Mouse (Mus musculus) heart, postnatal 25 days (tissue): ENCODE measurements around the gene Nphp1. TPM values are rescaled to one million over a fixed set of nuclear protein-coding genes. Genes with fewer than 3 reads are reported as not detected.

Source experiments
- DNase-seq: peaks from one replicate; pipeline ENCODE4 v3.0.0; 2022; ENCODE audit warnings: low spot score
- intact Hi-C: fragments of 180-260 bp; cut with DNase I; formaldehyde crosslinking; loops from one replicate; pipeline ENCODE4 v1.15.1; 2025
- total RNA-seq, 2 experiments: library from RNA; stranded (reverse); gene quantifications; 2 replicates each; pipeline ENCODE4 v1.2.3; 2021

Gene Nphp1
- total RNA-seq, result 1 to 10 TPM; 6.6 to 8.6 TPM

DNA sequence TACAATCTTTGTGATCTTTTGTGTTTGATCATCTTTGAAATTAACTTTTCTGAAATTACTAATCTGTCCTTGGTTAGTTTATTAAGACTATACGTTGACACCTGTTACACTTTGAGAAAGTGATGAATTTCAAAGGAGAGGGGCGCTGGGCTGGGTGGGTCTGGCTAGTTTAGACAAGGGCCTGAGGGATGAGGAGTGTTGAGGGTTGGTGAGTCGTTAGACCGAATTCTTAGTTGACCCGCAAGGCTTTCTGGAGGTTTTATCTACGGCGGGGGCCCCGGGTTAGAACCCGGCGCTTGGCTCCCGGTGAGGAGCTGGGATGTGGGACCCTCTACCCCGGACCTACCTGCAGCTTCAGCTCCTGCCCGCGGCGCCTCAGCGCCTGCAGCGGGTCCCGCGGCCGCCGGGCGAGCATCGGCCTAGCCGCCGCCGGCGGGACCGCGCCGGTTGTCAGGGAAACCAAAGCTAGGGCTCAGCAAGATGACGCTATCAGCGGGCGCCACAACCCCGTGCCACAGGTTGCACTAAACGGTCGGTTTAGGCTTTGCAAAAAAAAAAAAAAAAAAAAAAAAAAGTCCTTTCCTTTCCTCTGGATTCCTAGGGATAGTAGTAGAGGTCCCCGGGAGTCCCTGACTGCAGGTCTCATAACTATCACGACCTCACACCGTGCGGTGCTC is at the start of gene Nphp1:
Nphp1 (minus strand) TSS at position 458 of the 677 bp plus-strand sequence.
- intact Hi-C loops, result no loop called here
- DNase-seq, result peak; percentile 66

DNA sequence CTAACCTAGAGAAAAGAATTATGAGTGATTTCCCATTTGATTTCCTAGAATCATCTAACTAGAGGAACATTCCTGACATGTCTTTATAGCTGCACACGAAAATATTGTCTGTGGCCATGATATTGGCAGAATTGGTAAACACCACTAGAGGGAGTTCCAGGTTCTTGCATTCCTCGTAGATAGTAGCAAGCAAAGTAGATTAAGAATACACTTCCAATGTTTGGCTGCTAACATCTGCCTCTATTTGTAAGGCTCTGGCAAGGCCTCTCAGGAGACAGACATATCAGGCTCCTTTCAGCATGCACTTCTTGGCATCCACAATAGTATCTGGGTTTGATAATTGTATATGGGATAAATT is 44.1 kb upstream of the Nphp1 start:
- no peak for DNase-seq
- intact Hi-C loops, result loop anchor here (10.0 kb wide), 1 partner anchor 228 kb away; no protein-coding TSS in a partner anchor

DNA sequence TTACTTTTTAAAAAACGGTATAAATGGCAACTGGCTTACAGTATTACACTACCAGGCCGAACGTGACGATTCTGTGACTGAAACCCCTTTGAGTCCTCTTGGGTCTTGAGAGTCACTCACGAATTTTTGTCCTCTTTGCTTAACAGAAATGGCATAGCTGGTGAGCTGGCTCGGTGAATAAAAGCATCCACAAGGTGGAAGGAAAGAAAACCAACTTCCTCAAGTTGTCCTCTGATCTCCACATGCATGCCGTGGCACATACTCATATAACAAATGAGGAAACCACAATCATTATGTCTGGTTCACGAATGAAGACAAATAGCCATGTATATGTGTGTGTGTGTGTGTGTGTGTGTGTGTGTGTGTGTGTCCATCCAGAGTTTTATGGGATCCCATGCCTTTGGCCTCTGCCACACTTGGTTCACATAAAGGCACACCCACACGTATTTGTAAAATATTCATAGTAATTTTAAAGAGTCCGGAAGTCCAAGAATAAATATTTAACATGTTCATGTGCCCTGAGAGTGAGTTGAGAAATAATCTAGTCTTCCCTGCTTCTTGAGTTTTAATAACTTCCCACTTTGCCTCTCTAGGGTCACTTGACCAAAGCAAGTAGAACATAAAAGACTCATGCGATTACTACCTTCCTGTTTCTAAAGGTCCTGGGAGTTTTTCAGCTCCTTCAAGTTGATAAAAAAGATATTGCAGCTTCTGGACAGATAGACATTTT is 43.6 kb upstream of the Nphp1 start:
- intact Hi-C loops, result loop anchor here (10.0 kb wide), 1 partner anchor 227 kb away; no protein-coding TSS in a partner anchor
- DNase-seq, result no peak

DNA sequence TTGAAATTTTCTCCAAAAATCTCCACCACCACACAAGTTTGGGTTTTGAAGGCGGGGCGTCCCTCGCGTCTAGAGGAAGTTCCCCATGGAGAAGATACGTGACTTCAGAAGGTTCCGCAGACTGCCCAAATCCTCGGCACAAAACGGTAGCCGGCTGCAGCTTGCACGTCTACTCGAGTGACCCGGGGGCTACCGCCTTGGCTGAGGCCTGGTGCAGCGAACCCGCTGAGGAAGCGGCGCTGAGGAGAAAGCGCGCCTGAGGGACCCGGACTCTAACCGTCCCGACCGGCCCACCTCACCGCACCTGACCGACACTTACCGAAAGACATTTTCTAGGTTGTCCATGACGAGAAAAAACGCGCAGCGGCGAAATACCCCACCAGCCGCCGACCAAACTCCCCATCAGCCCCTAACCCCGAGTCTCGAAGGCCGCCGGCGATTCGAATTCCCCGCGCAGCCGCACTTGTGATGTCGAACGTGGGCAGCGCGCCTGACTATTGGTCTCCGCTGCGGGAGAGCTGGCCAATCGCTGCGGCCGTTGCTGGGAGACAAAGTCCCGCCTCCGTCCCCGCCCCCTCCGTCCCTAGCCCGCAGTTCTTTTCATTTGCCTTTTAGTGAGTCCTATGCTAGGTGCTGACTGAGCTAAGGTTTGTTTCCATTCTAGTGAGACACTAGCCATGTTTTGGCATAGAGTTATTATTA is 42.9 kb upstream of the Nphp1 start, which contains the start of gene Bub1:
Bub1 (minus strand) TSS at position 465 of the 702 bp plus-strand sequence.
- peak; percentile 79 for DNase-seq
- intact Hi-C loops, result loop anchor here (10.0 kb wide), 1 partner anchor 227 kb away; no protein-coding TSS in a partner anchor

DNA sequence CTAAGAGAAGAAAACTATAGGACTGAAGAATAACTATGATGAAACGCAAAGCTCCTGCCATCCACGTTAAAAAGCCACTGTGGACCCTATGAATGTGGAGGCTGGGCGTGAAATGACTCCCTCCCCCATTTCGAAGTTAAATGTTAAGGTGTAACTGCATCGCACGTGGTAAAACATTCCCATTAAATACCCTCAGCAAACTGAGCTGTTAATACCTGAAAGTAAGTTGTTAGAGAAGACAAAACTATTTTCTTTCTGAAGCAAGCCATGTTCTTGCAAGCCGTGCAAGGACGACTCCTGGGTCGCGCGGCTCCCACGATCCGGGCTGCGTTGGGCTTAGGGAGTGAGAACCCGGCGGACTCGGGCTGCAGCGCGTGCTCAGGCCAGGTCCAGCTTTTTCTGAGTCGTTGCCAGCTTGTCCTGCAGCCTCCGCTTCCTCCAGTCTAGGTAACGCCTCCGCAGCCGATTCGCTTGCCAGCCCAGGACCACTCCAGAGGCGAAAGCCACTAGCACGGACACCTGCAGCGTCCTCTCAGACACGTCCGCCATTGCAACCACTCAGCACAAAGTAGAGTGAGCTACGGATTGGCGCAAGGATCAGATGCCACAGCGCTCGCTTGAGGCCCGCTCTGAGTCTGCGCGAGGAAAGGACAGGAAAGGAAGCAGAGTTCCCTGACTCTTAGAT is 3.4 kb upstream of the Nphp1 start, which contains the start of gene Mtln:
Mtln (minus strand) TSS at position 570 of the 685 bp plus-strand sequence.
- DNase-seq, result peak; percentile 72
- intact Hi-C loops, result no loop called here

DNA sequence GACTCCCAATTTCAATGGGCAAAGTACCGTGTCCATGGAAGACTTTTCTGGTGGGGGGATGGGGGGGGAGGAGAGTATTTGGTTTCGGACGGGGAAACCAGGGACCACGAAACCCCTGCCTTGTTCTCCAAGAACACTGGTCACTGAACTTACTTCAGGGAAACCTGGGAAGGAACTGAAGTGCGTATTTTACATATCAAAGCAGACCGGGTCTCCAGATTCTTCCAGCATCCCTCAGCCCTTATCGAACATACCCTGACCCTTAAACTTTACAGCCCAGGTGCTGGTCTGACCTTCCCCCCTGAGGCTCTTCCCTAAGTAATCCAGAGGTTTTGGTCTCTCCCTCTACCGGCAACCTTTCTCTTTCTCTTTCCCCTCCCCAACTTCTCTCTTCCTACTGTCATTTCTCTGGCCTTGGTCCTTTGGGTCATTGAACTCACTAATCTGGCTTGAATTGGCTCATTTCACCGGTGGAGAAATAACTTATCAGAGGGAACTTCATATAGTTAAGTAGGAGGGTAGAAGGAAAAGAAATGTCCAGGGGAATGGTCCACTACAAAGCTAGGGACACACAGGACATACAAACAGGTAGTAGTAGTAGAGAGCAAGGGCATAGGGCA is 1.1 kb upstream of the Nphp1 start:
- intact Hi-C loops, result no loop called here

DNA sequence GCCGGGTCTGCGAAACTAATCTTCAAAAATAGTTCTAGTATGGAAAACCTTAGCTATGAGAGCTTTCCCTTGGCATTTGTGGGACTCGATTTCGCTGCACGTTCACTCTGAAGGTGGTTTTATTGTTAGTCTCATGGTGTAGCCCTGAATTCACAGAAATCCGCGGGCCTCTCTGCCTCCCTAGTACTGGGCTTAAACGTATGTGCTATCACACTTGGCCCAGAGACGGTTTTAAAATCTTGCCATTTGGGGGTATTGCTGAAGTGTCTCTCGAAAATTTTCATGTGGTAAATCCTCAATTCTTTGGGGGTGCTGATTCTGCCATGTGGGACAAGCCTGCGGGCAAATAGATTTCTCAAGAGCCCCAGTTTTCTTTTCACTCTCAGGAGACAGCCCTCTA is 441 bp upstream of the Nphp1 start:
- intact Hi-C loops, result no loop called here
- no peak for DNase-seq

More for the DNA sequence above, 1.1 kb upstream of the Nphp1 start:
- DNase-seq, result no peak

DNA sequence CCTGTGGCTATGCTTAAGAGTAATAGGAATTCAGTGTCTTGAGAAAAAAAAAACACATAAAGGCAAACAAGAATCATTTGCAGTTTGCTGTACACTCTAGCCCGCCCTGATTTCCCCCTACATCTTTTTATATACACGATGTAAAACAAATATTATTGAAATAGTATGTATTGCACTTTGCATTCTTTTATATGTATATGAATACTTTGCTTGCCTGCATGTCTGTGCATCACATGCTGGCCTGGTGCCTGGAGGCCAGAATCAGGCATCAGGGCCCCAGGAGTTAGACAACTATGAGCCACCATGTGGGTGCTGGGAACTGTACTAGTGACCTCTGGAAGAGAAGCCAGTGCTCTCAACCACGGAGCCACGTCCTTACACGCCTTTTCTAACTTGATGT is 1.5 kb downstream of the Nphp1 start:
- DNase-seq, result no peak
- intact Hi-C loops, result no loop called here

DNA sequence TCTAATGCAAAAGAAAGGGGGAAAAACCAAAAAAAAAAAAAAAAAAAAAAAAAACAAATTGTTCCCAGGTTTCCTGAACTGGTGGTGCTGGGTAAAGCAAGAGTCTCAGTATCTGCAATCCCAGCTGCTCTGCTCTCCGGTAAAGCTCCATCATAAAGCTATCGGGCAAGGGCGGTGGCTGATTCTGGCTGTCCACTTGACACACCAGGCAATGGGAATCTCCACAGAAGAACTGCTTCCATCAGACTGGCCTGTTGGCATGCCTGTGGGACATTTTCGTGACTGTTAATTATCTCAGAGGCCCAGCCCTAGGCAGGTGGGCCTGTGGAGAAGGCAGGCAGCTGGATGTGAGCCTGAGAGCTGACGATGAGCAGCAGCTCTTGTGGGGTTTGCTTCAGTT is 10.2 kb downstream of the Nphp1 start:
- intact Hi-C loops, result no loop called here
- no peak for DNase-seq

DNA sequence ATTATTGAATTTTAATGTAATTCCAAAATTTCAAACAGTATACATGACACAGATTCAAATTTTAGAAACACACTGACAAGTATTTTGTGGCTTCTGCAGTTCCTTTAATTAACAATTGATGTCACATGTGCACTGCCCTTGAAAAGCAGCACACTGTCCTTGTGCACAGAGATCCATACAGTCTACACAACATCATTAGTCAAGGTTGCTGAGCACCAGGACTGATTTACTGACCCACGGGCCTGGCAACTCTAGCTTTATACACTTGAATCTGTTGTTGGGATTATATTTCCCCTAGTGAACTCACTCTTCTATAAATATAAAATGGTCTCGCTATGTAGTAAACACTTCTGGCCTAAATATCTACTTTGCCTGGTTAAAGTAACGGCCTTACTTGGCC is 13.7 kb downstream of the Nphp1 start:
- intact Hi-C loops, result no loop called here
- no peak for DNase-seq

DNA sequence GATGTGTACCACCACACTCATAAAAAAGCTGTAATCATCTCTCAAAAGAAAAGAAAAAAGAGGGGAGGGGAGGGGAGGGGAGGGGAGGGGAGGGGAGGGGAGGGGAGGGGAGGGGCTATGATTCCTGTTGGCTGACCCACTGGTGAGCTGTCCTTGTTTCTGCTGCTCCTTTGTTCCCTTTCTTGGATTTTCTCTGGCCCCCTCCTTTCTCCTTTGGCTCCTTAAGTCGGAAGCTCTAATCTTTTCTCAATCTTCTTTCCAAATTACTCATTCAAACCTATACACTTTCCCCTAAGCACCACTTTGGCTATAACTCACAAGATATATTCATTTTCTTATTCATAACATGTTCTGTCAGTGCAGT is 14.1 kb downstream of the Nphp1 start:
- no peak for DNase-seq
- intact Hi-C loops, result no loop called here

DNA sequence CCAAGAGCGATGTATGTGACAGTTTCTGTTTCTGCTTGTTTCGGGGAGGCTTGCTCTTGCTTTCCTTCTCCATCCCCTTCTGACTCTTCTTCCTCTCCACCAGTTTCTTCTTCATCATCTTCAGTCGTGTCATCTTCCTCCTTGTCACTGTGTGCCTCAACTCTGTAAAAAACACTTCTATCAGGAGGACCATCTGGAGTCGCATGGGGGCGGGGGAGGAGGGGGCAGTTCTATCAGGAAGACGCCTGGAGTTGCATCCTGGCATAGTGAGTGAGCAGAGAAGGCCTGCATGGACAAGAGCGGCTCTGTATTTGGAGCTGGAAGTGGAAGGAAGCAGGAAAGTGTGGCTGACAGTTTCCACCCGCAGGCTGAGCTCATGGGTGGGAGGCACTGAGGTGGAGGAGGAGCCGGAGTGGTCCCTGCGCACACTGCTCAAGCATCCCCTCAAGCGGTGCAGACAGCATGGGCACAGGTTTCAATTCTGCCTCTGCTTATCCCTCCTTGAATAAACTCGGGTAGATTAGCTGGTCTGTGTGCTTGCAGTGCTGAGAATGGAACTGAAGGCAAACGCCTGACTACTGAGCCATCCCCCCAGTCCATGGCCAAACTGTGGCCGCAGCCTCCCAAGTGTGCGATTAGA is 14.6 kb downstream of the Nphp1 start:
- intact Hi-C loops, result no loop called here
- DNase-seq, result no peak

DNA sequence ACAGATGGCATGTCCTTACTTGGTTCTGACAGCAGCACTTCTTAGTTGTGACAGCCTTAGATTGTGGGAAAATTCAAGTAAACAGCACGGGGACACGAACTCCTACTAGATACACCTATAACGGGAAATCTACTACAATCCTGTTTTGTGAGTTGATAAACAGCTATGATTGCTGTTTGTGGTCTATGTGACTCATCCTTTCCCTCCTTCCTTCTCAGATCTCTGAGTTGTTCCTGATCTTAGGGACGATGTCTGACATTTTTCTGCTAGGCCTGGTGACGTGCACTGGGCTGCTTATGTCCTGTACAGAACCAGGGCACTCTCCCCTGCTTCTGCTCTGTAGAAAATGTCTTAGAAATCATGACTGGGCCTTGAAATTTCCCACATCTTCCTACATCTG is 27.1 kb downstream of the Nphp1 start:
- no peak for DNase-seq
- intact Hi-C loops, result no loop called here

DNA sequence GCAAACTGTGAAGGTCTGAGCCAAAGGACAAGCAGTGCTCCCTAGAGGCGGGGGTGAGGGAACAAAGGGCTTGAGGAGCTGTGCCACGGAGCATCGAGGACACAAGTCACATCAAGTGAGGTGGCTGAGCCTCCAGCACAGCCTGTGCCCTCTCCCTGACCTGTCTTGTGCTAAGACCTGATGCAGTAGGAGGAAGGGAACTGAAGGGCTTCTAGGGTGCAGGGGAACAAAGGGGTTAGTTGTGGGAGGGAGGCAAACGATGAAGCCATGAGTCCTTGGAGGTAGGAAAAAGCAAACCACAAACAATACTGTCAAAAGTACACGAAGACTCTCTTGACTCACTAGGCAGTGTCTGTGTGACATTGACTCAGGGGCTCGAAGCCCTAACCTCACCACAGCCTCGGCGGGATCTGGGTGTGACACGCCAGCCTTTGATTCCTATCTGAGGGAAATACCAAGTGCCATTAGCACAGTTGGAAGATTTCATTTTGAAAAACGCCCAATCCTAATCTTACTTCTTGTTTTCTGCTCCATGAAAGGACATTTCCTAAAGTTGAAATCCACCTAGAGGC is 28.2 kb downstream of the Nphp1 start:
- intact Hi-C loops, result no loop called here

DNA sequence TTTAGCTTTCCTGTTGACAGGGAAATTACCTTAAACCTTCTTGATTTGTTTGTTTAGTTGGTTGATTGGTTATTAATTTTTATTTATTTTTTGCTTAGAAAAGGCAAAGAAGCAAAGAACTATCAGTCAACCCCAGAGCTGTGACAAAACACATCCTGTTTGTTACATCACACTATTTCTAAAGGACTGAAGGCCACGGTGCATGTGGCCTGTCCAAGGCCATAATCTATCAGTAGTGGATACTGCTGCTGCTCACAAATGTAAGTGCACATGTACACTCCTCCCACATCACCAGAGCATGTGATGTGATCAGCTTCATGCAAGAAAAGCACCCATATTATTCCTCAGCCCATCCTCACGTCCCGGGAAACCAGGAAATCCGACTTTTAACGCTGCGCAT is 28.7 kb downstream of the Nphp1 start:
- intact Hi-C loops, result no loop called here
- no peak for DNase-seq

More for the DNA sequence above, 28.2 kb downstream of the Nphp1 start:
- no peak for DNase-seq

DNA sequence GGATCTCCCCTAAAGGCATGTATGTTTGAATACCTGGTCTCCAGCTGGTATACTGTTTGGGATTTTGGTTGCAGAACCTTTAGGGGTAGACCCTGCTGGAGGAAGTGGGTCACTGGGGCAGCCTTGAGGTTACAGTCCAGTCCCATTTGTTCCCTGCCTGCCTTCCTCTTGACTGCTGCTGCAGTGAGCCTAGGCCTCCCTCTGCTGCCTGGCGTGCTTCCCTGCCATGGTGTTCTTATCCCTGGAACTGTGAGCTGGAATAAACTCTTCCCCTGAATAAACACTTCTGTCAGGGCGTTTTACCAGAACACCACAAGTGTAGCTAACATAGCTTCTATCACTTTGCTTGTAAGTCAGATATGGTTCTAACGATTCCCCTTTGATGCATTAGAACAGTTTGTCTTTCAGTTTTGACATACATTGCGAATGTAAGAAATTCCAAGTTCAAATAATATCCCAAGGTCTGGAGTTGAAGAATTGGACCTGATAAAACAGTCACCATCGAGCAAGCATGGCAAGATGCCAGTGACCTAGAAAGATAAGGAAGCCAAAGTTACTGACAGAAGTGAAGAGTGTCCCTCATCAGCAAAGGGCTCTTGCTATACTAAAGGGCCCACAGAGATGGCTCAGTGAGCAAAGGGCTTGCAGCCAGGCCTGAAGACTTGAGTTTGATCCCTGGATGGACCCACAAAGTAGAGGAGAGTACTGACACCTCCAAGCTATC is 29.4 kb downstream of the Nphp1 start:
- no peak for DNase-seq
- intact Hi-C loops, result no loop called here

DNA sequence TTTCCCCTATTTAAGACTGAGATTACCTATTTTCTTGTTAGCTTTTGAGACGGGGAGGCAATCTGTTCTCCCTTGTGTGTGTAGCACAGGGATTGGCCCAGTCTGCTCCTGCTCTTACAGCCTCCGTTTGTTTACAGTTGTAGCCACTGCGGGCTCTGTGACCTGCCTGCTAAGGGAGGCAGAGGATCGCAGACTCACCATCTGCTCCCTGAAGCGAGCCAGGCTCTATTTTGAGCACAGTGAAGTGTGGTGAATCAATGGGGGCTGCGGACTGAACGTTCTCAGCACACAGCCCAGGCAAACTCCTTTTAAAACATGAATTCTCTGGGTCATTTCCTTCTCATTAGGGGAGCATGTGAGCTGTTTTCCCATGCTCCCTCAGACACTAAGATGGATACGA is 31.5 kb downstream of the Nphp1 start:
- intact Hi-C loops, result no loop called here
- DNase-seq, result no peak

DNA sequence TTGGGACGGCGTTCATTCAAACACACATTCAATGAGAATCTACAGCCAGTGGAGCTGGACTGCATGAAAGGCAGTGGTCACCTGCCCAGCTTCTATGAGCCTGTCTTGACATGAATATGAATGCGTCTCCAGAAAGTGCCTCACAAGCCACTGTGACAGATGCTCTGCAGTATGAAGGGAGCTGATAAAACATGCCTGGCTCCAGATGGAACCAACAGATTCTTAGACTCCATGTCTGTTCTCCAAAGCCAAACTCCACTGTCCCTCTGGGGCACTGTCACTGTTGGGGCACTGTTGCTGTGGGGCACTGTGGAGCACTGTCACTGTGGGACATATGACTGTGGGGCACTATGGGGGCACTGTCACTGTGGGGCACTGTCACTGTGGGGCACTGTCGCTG is 34.6 kb downstream of the Nphp1 start:
- no peak for DNase-seq
- intact Hi-C loops, result no loop called here
